In genomic region chr16:18795223-18795899, GRCm38 (mm10) we compare ENCODE assay signal across 28 mouse cellular contexts. TPM values are rescaled to one million over a fixed set of nuclear protein-coding genes. Genes with fewer than 3 reads are reported as not detected.
DNase-seq lines count a peak whose midpoint lies in the region; ATAC-seq and TF ChIP-seq lines count a peak whose summit lies in the region.
"Had no signal": no experiment of that assay in that cellular context is flagged by ENCODE, and none has a peak within 500 bp of the region (broad histone marks: within the 10 kb centered on the region; RNA-seq: fewer than 3 reads in every experiment).

No protein-coding gene starts in this region.

- no peaks in the 10 kb centered on the region for H3K79me2 ChIP-seq in C2C12 (ENCODE audit: control insufficient read depth, insufficient read depth)
- no peaks in the 10 kb centered on the region for H3K79me2 ChIP-seq in heart, adult 2 months (replicated peaks; ENCODE audit: control insufficient read depth, insufficient read depth, low read length)

- TF ChIP-seq POLR2A in embryonic fibroblast, embryonic 13.5 days (IDR thresholded peaks at IDR 0.05; ENCODE audit: low read depth, low read length): no peak
- no peak for TF ChIP-seq POLR2A in heart, adult 2 months (IDR thresholded peaks at IDR 0.05; ENCODE audit: insufficient read depth, low read depth, low read length)

- WGBS in heart, adult 2 months: 91% methylated on average over 11 of the region's 11 CpGs

- peak overlapping the region; percentile 64 for H3K27ac ChIP-seq in embryonic fibroblast, embryonic 13.5 days (ENCODE audit: insufficient read depth, low read length)
- no peak overlapping the region for H3K27ac ChIP-seq in heart, adult 2 months
- H3K27ac ChIP-seq: embryonic facial prominence, embryonic 15.5 days; forebrain, embryonic 12.5 days; hindbrain, embryonic 10.5 days; limb, embryonic 15.5 days; midbrain, embryonic 12.5 days; stomach, embryonic 15.5 days had no signal

- H3K79me3 ChIP-seq in C2C12 (ENCODE audit: low read depth): no peaks in the 10 kb centered on the region

- intact Hi-C loops in left cerebral cortex, postnatal 25 days (cut with DNase I): loop anchor here (5.0 kb wide), 1 partner anchor 353 kb away; no protein-coding TSS in a partner anchor
- intact Hi-C loops in left cerebral cortex, postnatal 4 days (cut with DNase I): loop anchor here (5.0 to 10.0 kb wide), 3 partner anchors 98 to 351 kb away; partner anchors contain the start of genes Gm49601 and Sept5
- intact Hi-C loops in heart, adult 2 months (cut with DNase I): loop anchor here (5.0 kb wide), 1 partner anchor 168 kb away; the partner anchor contains the start of genes Gm49601 and Sept5

- no peak for TF ChIP-seq CTCF in C2C12 (IDR thresholded peaks at IDR 0.05; ENCODE audit: control insufficient read depth, insufficient read depth, insufficient read length)
- TF ChIP-seq CTCF in embryonic fibroblast, embryonic 13.5 days (IDR thresholded peaks at IDR 0.05; ENCODE audit: borderline replicate concordance, insufficient read depth, low read length): no peak
- TF ChIP-seq CTCF in heart, adult 2 months (IDR thresholded peaks at IDR 0.05): no peak

- no peak overlapping the region for H3K4me3 ChIP-seq in C2C12 (ENCODE audit: insufficient read depth, poor library complexity, severe bottlenecking)
- H3K4me3 ChIP-seq in embryonic fibroblast, embryonic 13.5 days (ENCODE audit: insufficient read depth, low read length): no peak overlapping the region
- H3K4me3 ChIP-seq in heart, adult 2 months: no peak overlapping the region
- H3K4me3 ChIP-seq: embryonic facial prominence, embryonic 15.5 days; forebrain, embryonic 12.5 days; hindbrain, embryonic 10.5 days; limb, embryonic 15.5 days; midbrain, embryonic 12.5 days; stomach, embryonic 15.5 days had no signal

- TF ChIP-seq EP300 in heart, adult 2 months (IDR thresholded peaks at IDR 0.05; ENCODE audit: insufficient read depth, low read depth, low read length): no peak

- peaks cover 11% of the 10 kb centered on the region for H3K4me1 ChIP-seq in embryonic fibroblast, embryonic 13.5 days (ENCODE audit: control insufficient read depth, insufficient read depth, low read length)
- no peaks in the 10 kb centered on the region; the same call in 1 of the 2 replicates for H3K4me1 ChIP-seq in heart, adult 2 months (ENCODE audit: control insufficient read depth, insufficient read depth, low read length)
- H3K4me1 ChIP-seq: embryonic facial prominence, embryonic 15.5 days; forebrain, embryonic 12.5 days; hindbrain, embryonic 10.5 days; limb, embryonic 15.5 days; midbrain, embryonic 12.5 days; stomach, embryonic 15.5 days had no signal

- ATAC-seq in erythroid progenitor cell, adult 5-6 weeks (replicated peaks; ENCODE audit: low FRiP score, poor library complexity, severe bottlenecking): no peak
- ATAC-seq: CD4-positive, CD25-positive, alpha-beta regulatory T cell, adult 4 months; lung, postnatal 0 days had no signal

- peaks cover 71% of the 10 kb centered on the region for H3K36me3 ChIP-seq in C2C12 (ENCODE audit: control insufficient read depth, insufficient read depth)
- H3K36me3 ChIP-seq in heart, adult 2 months (ENCODE audit: control insufficient read depth, insufficient read depth, low read length): no peaks in the 10 kb centered on the region

- no peak overlapping the region for H3K9ac ChIP-seq in heart, adult 2 months (ENCODE audit: low read depth, low read length)
- H3K9ac ChIP-seq: embryonic facial prominence, embryonic 15.5 days; forebrain, embryonic 12.5 days; limb, embryonic 15.5 days; midbrain, embryonic 12.5 days; stomach, embryonic 15.5 days had no signal

- peak overlapping the region; percentile 24 for H3ac ChIP-seq in C2C12 (ENCODE audit: control insufficient read depth, insufficient read length, low read depth)

- H3K27me3 ChIP-seq in C2C12 (ENCODE audit: control insufficient read depth, insufficient read depth, insufficient read length): no peaks in the 10 kb centered on the region
- no peaks in the 10 kb centered on the region for H3K27me3 ChIP-seq in heart, adult 2 months (ENCODE audit: control insufficient read depth, insufficient read depth, low read length)
- H3K27me3 ChIP-seq: embryonic facial prominence, embryonic 15.5 days; forebrain, embryonic 12.5 days; limb, embryonic 15.5 days; midbrain, embryonic 12.5 days; stomach, embryonic 15.5 days had no signal

- peak; percentile 23 to 76 for DNase-seq in left cerebral cortex, postnatal 25 days (ENCODE audit: low spot score in 2 of 2)
- DNase-seq in left cerebral cortex, postnatal 4 days: no peak
- peak; percentile 31 for DNase-seq in right cerebral cortex, postnatal 25 days
- DNase-seq in spleen, postnatal 10 days (ENCODE audit: low spot score in 2 of 2): no peak
- DNase-seq in heart, adult 2 months: no peak
- DNase-seq: adrenal gland, postnatal 36 days; cerebellum, adult 18-20 months; cerebellum, postnatal 25 days; gastrocnemius, postnatal 14 days; kidney, adult 11 months; spleen, adult 18-20 months had no signal

TF ChIP-seq in C2C12, 6 proteins besides CTCF, POLR2A, EP300 and RAD21:
- peak; percentile 56 for TF ChIP-seq MYOD1 (IDR thresholded peaks at IDR 0.05; ENCODE audit: control insufficient read depth, insufficient read length, low read depth)
- no peak for TF ChIP-seq MYOG (IDR thresholded peaks at IDR 0.05; ENCODE audit: control insufficient read depth, extremely low read depth, insufficient read length)
- TF ChIP-seq USF1 (IDR thresholded peaks at IDR 0.05; ENCODE audit: low read depth): no peak
- no peak for TF ChIP-seq FOSL1 (IDR thresholded peaks at IDR 0.05; ENCODE audit: insufficient read depth, low read length, poor library complexity, severe bottlenecking)
- TF ChIP-seq MAX (IDR thresholded peaks at IDR 0.05): peak; percentile 86
- no peak for TF ChIP-seq CEBPB (IDR thresholded peaks at IDR 0.05; ENCODE audit: low read depth)

RNA-seq across cellular contexts. Expression of gene Ufd1, which starts 16.2 kb away (rescaled TPM):
- total RNA-seq in left cerebral cortex, postnatal 25 days (2021): 10 to 100 TPM; 87.2 to 96.9 TPM
- 100 to 1,000 TPM in 1 of 2 experiments, 10 to 100 TPM in 1; 95.2 to 107 TPM for total RNA-seq in left cerebral cortex, postnatal 4 days (2021)
- 35.5 TPM for polyA plus RNA-seq in C2C12 (2012; fragmentation: generic; extraction: Trizol)
- 89.6 and 90.8 TPM in 2 replicates for polyA plus RNA-seq in embryonic fibroblast, embryonic 13.5 days (2011; ENCODE audit: insufficient read length, low read depth, missing spikeins)
- total RNA-seq in erythroid progenitor cell, adult 5-6 weeks (2015; ENCODE audit: low replicate concordance): 59.5 and 75.3 TPM in 2 replicates
- 87.2 and 92.1 TPM in 2 replicates for total RNA-seq in erythroid progenitor cell, adult 5-6 weeks (2017; ENCODE audit: low replicate concordance)
- 10 to 100 TPM; 45.4 to 48.5 TPM for total RNA-seq in heart, adult 2 months (2021)
- 30.3 and 42.6 TPM in 2 replicates for polyA plus RNA-seq in heart, adult 2 months (2012; rRNA removed)

RNA-seq across cellular contexts. Expression of gene Cdc45, which starts 16.4 kb away (rescaled TPM):
- total RNA-seq in left cerebral cortex, postnatal 25 days (2021): 1 to 10 TPM; 1.6 to 1.7 TPM
- 1 to 10 TPM; 4.9 TPM for total RNA-seq in left cerebral cortex, postnatal 4 days (2021)
- 52.1 TPM for polyA plus RNA-seq in C2C12 (2012; fragmentation: generic; extraction: Trizol)
- polyA plus RNA-seq in embryonic fibroblast, embryonic 13.5 days (2011; ENCODE audit: insufficient read length, low read depth, missing spikeins): 17.2 and 20.3 TPM in 2 replicates
- 66.7 and 83.3 TPM in 2 replicates for total RNA-seq in erythroid progenitor cell, adult 5-6 weeks (2015; ENCODE audit: low replicate concordance)
- 61.0 and 72.0 TPM in 2 replicates for total RNA-seq in erythroid progenitor cell, adult 5-6 weeks (2017; ENCODE audit: low replicate concordance)
- total RNA-seq in heart, adult 2 months (2021): 1 to 10 TPM; 2.5 to 3.4 TPM
- 3.9 and 5.2 TPM in 2 replicates for polyA plus RNA-seq in heart, adult 2 months (2012; rRNA removed)

RNA-seq across cellular contexts. Expression of gene Cldn5, which starts 18.7 kb away (rescaled TPM):
- 10 to 100 TPM; 51.1 to 67.2 TPM for total RNA-seq in left cerebral cortex, postnatal 25 days (2021)
- 10 to 100 TPM; 84.4 to 97.1 TPM for total RNA-seq in left cerebral cortex, postnatal 4 days (2021)
- polyA plus RNA-seq in C2C12 (2012; fragmentation: generic; extraction: Trizol): 0.02 TPM
- not detected in 2 replicates for polyA plus RNA-seq in embryonic fibroblast, embryonic 13.5 days (2011; ENCODE audit: insufficient read length, low read depth, missing spikeins)
- not detected in 2 replicates for total RNA-seq in erythroid progenitor cell, adult 5-6 weeks (2015; ENCODE audit: low replicate concordance)
- total RNA-seq in erythroid progenitor cell, adult 5-6 weeks (2017; ENCODE audit: low replicate concordance): not detected in 2 replicates
- total RNA-seq in heart, adult 2 months (2021): 10 to 100 TPM; 14.7 to 19.5 TPM
- polyA plus RNA-seq in heart, adult 2 months (2012; rRNA removed): 27.6 and 38.3 TPM in 2 replicates
- total RNA-seq: neutrophil, adult 5-6 weeks had no signal
- polyA plus RNA-seq: CD4-positive, CD25-positive, alpha-beta regulatory T cell, adult 4 months had no signal

RNA-seq across cellular contexts. Expression of gene 2510002D24Rik, which starts 41.0 kb away (rescaled TPM):
- 10 to 100 TPM; 24.4 to 24.6 TPM for total RNA-seq in left cerebral cortex, postnatal 25 days (2021)
- total RNA-seq in left cerebral cortex, postnatal 4 days (2021): 10 to 100 TPM; 20.2 to 21.9 TPM
- polyA plus RNA-seq in C2C12 (2012; fragmentation: generic; extraction: Trizol): 1.5 TPM
- 7.9 and 11.7 TPM in 2 replicates for polyA plus RNA-seq in embryonic fibroblast, embryonic 13.5 days (2011; ENCODE audit: insufficient read length, low read depth, missing spikeins)
- 5.4 and 7.5 TPM in 2 replicates for total RNA-seq in erythroid progenitor cell, adult 5-6 weeks (2015; ENCODE audit: low replicate concordance)
- 3.9 TPM in 2 replicates for total RNA-seq in erythroid progenitor cell, adult 5-6 weeks (2017; ENCODE audit: low replicate concordance)
- total RNA-seq in heart, adult 2 months (2021): 10 to 100 TPM; 23.3 to 25.5 TPM
- polyA plus RNA-seq in heart, adult 2 months (2012; rRNA removed): 46.9 and 68.1 TPM in 2 replicates

RNA-seq across cellular contexts. Expression of gene Gm28539, which starts 41.0 kb away (rescaled TPM):
- 1 to 10 TPM in 1 of 2 experiments, under 1 TPM in 1; 0.98 to 1.7 TPM for total RNA-seq in left cerebral cortex, postnatal 25 days (2021)
- 10 to 100 TPM in 1 of 2 experiments, 1 to 10 TPM in 1; 8.9 to 14.3 TPM for total RNA-seq in left cerebral cortex, postnatal 4 days (2021)
- polyA plus RNA-seq in C2C12 (2012; fragmentation: generic; extraction: Trizol): not detected
- polyA plus RNA-seq in embryonic fibroblast, embryonic 13.5 days (2011; ENCODE audit: insufficient read length, low read depth, missing spikeins): 4.2 and 5.7 TPM in 2 replicates
- not detected in 2 replicates for total RNA-seq in erythroid progenitor cell, adult 5-6 weeks (2015; ENCODE audit: low replicate concordance)
- 15.7 TPM in 1 of 2 replicates, not detected in the other for total RNA-seq in erythroid progenitor cell, adult 5-6 weeks (2017; ENCODE audit: low replicate concordance)
- 1 to 10 TPM in 1 of 2 experiments, not detected in 1; 1.3 TPM for total RNA-seq in heart, adult 2 months (2021)
- not detected in 2 replicates for polyA plus RNA-seq in heart, adult 2 months (2012; rRNA removed)
- total RNA-seq: ES-E14 had no signal
- polyA plus RNA-seq: CD4-positive, CD25-positive, alpha-beta regulatory T cell, adult 4 months; embryonic facial prominence, embryonic 15.5 days; forebrain, embryonic 12.5 days; frontal cortex, adult 2 months; heart, embryonic 16.5 days; hindbrain, embryonic 10.5 days; kidney, embryonic 16.5 days; limb, embryonic 15.5 days; liver, embryonic 16.5 days; lung, postnatal 0 days; midbrain, embryonic 12.5 days; stomach, embryonic 15.5 days had no signal

Comparison
In these comparisons a context has a peak if more than half of its experiments do, and no peak if none do; other contexts are left out.
1. DNase-seq: peak in left cerebral cortex, postnatal 25 days (2 of 2) and right cerebral cortex, postnatal 25 days (single experiment); none in left cerebral cortex, postnatal 4 days (single experiment), spleen, postnatal 10 days (0 of 2) and heart, adult 2 months (0 of 2).
2. RNA of gene Cdc45, which starts 16.4 kb away (total RNA-seq): 61.0 to 83.3 TPM in erythroid progenitor cell, adult 5-6 weeks; 4.9 TPM in left cerebral cortex, postnatal 4 days, 2.5 to 3.4 TPM in heart, adult 2 months and 1.6 to 1.7 TPM in left cerebral cortex, postnatal 25 days; every median in the first group is over 10 times any median in the second.
3. RNA of gene Cldn5, which starts 18.7 kb away (total RNA-seq): 84.4 to 97.1 TPM in left cerebral cortex, postnatal 4 days, 51.1 to 67.2 TPM in left cerebral cortex, postnatal 25 days and 14.7 to 19.5 TPM in heart, adult 2 months; not detected in erythroid progenitor cell, adult 5-6 weeks; every median in the first group is over 10 times any median in the second.